Mouse (Mus musculus): ENCODE measurements around the gene Glb1l.

Glb1l gene

DNA sequence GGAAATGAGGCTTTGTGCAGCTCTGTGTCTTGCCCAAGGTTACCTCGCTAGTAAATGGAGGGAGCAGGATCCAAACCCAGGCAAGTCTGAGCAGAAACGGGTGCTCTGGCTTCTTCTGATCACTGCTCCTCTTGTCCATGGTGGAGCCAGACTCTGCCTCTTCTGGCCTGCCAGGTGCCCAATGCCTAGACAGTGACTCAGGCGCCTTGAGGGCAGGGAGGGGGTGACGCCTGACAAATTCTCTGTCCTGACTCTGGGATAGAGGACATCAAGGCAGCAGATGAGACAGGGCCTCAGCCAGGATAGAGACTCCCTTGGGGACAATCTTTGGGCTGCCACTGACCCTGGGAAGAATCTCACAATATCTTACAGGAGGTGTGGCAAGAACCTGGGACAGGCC, 20.6 kb upstream of the Glb1l start:
- DNase-seq (ENCODE audit: low spot score in 2 of 2): no peak

DNA sequence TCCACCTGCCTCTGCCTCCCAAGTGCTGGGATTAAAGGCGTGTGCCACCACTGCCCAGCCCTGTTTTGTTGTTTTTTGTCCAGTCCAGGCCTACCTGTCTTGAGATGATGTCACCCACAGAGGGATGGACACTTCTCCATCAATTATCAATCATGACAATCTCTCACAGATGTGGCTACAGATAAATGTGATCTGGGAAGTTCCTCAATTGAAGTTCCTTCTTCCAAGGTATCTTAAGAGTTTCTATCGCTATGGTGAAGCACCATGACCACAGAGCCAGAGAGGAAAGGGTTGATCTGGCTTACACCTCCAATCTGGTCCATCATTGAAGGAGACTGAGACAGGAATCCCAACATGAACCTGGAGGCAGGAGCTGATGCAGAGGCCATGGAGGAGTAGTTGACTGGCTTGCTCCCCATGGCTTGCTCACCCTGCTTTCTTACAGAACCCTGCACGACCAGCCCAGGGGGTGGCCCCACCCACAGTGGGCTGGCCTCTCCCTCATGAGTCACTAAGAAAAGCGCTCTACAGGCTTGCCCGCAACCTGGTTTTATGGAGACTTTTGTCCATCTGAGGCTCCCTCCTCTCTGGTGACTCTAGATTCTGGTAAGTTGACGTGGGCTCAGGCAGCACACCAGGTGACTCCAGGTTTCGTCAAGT, 19.9 kb upstream of the Glb1l start:
- DNase-seq (ENCODE audit: low spot score in 2 of 2): no peak

- no peak for DNase-seq (ENCODE audit: low spot score in 2 of 2)
Observed at GRCm38 (mm10) chr1:75229158-75229557, 18.5 kb upstream of the Glb1l start.

DNA sequence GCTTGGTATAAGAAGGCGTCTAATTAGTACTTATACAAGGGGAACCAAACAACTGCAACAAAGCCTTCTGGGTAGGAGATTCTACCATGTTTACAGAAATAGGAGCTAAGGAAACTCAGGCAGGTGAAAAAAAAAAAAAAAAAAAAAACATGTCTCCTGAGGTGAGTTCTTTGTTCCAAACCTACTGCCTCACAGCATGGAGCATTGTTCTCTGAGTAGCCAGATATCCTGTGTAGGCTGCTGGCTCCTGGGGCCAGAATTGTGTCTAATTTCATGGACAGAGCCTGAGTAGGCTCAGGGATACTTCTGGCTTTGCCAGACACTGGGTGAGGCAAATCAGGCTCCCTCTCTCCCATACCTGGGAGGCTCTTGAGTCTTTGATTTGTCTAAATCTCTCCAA, 17.0 kb upstream of the Glb1l start:
- DNase-seq (ENCODE audit: low spot score in 2 of 2): no peak

GRCm38 (mm10) chr1:75226138-75226537, 15.5 kb upstream of the Glb1l start:
- DNase-seq (ENCODE audit: low spot score in 2 of 2): no peak

- DNase-seq (ENCODE audit: low spot score in 2 of 2): no peak
Observed at GRCm38 (mm10) chr1:75225473-75225872, 14.9 kb upstream of the Glb1l start.

DNA sequence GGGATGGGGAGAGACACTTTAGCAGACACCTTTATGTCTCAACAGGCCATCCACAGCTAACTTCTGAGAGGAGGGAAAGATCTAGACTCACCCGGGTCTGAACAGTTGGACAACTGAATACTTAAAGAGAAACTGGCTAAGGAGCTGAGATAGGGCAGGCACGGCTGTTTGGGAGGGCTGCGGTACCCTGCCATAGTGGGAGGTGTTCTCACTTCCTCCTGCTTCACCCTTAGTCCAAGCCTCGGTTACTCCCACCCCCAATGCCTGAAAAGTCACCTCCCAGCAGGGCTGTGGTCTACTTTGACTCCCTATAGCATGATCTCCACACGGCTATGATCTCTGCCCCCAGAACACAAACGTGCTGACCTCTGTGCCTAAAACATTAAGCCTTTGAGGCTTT, 12.9 kb upstream of the Glb1l start:
- DNase-seq (ENCODE audit: low spot score in 2 of 2): no peak

- no peak for DNase-seq (ENCODE audit: low spot score in 2 of 2)
Observed at GRCm38 (mm10) chr1:75222926-75223325, 12.3 kb upstream of the Glb1l start.

DNA sequence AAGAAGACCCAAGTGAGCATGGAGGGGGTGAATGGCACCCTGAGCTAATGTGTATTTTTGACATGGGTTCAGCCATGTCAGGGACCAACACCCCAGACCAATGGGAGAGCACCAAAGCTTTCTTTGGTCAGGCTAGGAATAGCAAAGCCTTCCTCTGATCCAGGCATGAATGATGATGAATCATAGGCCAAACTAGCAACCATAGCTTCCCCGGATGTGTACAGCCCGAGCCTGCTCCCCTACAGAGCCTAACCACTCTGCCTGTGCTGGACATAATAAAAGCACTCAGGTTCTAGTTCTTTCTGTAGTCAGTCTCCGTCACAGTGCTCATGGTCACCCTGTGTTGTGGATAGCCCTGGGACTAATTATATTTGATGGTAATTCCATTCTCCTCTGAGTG, 10.9 kb upstream of the Glb1l start:
- DNase-seq (ENCODE audit: low spot score in 2 of 2): no peak

GRCm38 (mm10) chr1:75219531-75219930, 8.9 kb upstream of the Glb1l start, which contains the start of gene Tuba4a:
Tuba4a (minus strand) TSS chr1:75219865.
- no peak for DNase-seq (ENCODE audit: low spot score in 2 of 2)

- peak; percentile 82 to 94 for DNase-seq (ENCODE audit: low spot score in 2 of 2)
Observed at GRCm38 (mm10) chr1:75219078-75219477, 8.5 kb upstream of the Glb1l start.

DNA sequence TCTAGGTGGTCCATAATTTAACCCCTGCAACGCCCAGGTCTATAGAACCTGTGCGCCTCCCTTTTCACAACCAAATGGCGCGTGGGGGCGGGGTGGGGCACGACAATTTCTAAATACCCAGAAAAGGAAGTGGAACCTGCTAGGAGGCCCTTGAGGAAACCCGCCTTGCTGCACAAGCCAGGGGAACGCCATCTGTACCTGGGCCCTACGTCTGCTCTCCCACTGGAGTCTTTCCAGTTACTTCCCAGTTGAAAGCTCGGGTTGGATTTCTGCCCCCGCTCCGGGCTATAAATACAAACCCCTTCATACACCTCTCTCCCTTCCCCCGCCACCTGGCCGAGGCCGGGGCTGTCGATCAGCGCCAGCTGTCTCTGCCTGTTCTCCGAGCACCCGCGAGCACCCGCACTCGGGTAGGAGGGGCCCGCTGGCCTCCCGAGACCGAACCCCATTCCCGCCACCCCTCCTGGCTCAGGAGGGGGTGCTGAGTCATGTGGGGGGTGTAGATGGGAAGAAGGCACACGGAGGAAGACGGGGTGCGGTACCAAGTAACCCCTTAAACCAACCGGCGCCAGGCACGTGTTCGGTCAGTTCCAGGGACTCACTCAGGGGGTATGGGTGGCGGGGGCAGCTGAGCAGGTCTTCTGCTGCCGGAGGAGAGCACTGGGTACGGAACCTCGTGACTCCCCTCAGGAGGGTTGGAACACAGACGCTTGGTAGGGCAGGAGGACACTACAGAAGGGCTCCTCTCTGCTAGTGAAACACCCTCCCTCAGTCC, 7.8 kb upstream of the Glb1l start:
- peak; percentile 40 to 85 for DNase-seq (ENCODE audit: low spot score in 2 of 2)

GRCm38 (mm10) chr1:75217893-75218226, 7.2 kb upstream of the Glb1l start:
- no peak for DNase-seq (ENCODE audit: low spot score in 2 of 2)

DNA sequence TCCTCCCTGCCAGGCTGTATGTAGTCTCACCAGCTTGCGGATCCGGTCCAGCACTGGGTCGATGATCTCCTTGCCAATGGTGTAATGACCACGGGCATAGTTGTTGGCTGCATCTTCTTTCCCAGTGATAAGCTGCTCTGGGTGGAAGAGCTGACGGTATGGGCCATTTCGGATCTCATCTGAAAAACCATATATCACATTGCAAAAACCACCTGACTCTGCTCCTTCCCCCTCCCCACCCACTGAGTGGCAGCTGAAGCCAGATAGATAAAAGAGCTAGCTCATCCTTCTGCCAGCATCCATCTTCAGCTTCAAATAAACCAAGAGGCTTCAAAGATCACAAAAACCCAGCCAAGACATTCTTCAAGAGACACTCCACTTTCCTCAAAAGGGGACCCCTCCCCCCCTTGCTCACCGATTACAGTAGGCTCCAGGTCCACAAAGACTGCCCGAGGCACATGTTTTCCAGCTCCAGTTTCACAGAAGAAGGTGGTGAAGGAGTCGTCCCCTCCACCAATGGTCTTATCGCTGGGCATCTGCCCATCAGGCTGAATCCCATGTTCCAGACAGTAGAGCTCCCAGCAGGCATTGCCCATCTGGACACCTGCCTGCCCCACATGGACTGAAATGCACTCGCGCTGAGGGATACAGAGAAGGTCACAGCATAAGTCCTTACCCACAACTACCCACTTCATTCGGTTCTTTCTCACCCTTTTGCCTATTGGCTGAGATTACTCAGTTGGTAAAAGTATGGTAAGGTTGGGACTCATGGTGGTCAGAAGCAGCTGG, 6.4 kb upstream of the Glb1l start:
- DNase-seq (ENCODE audit: low spot score in 2 of 2): no peak

DNA sequence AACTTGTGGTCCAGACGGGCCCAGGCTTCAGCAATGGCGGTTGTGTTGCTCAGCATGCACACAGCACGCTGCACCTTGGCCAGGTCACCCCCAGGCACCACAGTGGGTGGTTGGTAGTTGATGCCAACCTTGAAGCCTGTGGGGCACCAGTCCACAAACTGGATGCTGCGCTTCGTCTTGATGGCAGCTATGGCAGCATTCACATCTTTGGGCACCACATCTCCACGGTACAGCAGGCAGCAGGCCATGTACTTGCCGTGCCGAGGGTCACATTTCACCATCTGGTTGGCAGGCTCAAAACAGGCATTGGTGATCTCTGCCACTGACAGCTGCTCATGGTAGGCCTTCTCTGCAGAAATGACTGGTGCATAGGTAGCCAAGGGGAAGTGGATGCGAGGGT, 5.2 kb upstream of the Glb1l start:
- DNase-seq (ENCODE audit: low spot score in 2 of 2): no peak

GRCm38 (mm10) chr1:75214886-75215285, 4.3 kb upstream of the Glb1l start:
- peak in 1 of 2 experiments; percentile 54 for DNase-seq (ENCODE audit: low spot score in 2 of 2)

GRCm38 (mm10) chr1:75214442-75214841, 3.8 kb upstream of the Glb1l start:
- no peak for DNase-seq (ENCODE audit: low spot score in 2 of 2)

GRCm38 (mm10) chr1:75213096-75213495, 2.5 kb upstream of the Glb1l start:
- no peak for DNase-seq (ENCODE audit: low spot score in 2 of 2)

- DNase-seq (ENCODE audit: low spot score in 2 of 2): no peak
Observed at GRCm38 (mm10) chr1:75212542-75212941, 1.9 kb upstream of the Glb1l start.

GRCm38 (mm10) chr1:75211141-75211708, 612 bp upstream of the Glb1l start:
- no peak for DNase-seq (ENCODE audit: low spot score in 2 of 2)

DNA sequence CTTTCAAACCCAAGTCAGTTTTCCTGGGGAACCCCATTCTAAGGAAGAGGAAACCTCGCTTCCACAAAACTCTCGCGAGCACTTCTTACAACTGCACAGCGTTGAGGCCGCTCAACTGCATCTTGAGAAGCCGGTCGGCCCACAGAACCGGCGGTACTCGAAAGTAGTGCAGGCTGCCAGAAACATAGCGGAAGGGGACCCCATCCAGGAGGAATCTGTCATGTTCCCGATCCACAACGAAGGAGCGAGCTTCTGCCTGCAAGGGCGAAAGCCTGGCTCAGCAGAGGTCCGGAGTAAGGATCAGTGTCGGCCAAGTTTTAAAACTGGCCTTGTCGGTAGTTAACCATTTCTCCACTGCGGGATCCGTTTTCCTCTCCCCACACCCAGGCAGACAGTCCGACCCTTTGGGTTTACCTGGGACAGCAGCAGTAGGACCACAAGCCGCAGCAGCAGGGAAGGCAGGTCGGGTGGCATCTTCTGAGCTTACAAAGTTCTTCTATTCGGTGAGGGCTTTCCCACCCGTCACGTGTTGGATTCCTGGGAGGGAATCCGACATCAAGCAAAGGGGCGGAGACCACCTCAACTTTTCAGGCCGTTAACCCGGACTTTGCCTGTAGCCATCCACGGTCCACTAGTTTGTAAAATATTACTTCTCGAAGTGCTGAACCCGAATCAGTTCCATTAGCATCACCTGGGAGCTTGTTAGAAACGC, 1.5 kb downstream of the Glb1l start:
- no peak for DNase-seq (ENCODE audit: low spot score in 2 of 2)

DNA sequence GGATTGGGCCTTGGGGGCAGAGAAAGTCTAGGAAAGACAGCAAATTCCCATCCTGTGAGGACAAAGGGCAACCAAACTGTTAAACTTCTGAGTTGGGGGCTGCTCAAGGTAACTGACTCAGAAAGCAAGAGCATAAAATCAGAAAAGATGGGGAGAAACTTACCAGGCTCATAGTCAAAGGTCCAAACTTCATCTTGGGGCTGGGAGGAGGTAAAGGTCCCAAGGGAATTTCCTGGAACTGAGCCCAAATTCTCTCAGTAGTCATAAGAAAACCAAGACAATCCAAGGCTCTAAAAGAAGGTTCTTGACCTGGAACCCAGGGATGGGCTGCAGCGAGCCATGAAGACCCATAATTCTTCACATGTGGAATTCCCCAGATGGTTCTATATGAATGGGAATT, 9.4 kb downstream of the Glb1l start:
- no peak for DNase-seq (ENCODE audit: low spot score in 2 of 2)

All from left cerebral cortex, adult 9 months (tissue).